Mouse (Mus musculus) urinary bladder, postnatal 0 days (tissue): ENCODE measurements around the gene Man2a2. TPM values are rescaled to one million over a fixed set of nuclear protein-coding genes. Genes with fewer than 3 reads are reported as not detected.

Source experiments
- polyA plus RNA-seq: library from polyadenylated mRNA; unstranded; fragments of >200 nt; fragmentation: Nextera tagmentation; extraction: Ambion mirVana; gene quantifications from 2 replicates; pipeline ENCODE4 v1.2.1, GENCODE M21; 2015

The Man2a2 gene
- polyA plus RNA-seq = 9.3 and 9.4 TPM in 2 replicates

DNA sequence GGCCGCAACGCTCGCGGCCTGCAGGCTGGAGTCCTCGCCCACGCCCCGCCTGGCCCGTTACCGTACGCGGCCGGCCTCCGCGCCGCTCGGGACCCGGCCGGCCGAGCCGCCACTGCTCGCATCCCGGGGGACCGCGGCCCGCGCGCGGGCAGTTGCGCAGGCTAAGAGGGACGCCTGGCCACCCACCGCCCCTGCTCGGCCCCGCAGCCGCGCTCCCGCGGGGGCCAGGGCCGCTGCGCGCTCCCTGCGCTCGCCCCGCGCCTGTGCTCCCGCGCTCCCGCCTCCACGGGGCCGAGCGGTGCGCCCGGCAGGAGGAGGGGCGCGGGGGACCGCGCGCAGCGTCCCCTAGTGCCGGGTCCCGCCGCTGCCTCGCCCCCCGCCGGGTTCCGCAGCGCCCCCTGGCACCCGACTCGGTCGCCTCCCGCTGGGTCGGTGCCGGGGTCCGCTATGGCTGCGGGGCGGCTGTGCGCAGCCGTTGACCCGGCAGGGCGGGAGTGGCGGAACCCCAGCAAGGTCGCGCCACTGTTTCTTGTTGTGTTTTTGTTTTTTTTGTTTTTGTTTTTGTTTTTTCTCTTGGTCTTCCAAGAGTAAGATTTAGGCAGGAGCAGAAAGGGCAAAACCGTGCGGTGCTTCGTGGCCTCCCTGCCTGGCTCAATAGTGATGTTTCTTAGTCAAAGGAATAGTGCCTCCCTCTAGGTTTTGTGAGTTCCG is at the start of gene Man2a2:
Man2a2 (minus strand) TSS at position 335 of the 711 bp plus-strand sequence.

DNA sequence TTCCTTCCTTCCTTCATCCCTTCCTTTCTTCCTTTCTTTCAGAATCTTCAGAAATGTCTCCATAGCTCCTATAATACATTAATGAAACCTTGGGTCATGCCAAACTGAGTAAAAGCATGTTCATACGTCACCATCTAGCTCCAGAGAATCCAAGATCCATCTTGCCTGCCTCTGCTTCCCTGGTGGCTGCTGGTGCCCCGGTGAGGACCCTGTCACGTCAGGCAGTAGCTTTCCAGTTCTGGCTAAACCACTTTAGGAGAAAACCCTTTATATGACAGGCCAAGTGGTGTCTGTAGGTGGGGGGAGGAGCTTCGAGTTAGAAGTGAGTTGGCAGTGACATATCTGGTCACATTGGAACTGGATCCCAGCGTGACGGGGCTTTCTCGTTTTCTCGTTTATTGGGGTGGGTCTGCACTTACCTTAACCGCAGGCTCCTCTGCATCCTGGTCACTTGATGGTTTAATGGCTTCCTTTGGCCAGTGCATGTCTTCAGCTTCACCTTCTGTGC is 34.1 kb upstream of the Man2a2 start, which contains the start of gene Furin:
Furin (minus strand) TSS at position 249 of the 508 bp plus-strand sequence.

GRCm38 (mm10) chr7:80387633-80388543 is 16.7 kb upstream of the Man2a2 start, which contains the start of gene Fes:
TSS of gene Fes (minus strand) at chr7:80387946.

DNA sequence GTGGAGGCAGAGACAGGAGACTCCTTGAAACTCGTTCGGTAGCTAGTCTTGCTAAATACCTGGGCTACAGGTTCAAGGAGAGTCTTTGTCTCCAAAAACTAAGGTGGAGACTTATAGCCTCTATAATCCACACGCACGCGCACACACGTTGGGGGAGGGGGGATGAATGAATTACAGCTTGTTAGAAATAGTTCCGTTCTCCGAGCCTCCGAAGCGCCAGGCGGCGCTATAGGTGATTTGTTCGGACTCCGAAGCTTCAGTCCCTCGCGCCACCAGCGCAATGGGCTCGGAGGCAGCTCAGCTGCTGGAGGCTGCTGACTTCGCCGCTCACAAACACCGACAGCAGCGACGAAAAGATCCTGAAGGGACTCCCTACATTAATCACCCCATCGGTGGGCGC is 28.3 kb downstream of the Man2a2 start, which contains the start of gene Hddc3:
Hddc3 (plus strand) TSS at position 247 of the 400 bp plus-strand sequence.

GRCm38 (mm10) chr7:80340793-80341192 is 30.4 kb downstream of the Man2a2 start, which contains the start of gene Unc45a:
TSS of gene Unc45a (minus strand) at chr7:80341005.

DNA sequence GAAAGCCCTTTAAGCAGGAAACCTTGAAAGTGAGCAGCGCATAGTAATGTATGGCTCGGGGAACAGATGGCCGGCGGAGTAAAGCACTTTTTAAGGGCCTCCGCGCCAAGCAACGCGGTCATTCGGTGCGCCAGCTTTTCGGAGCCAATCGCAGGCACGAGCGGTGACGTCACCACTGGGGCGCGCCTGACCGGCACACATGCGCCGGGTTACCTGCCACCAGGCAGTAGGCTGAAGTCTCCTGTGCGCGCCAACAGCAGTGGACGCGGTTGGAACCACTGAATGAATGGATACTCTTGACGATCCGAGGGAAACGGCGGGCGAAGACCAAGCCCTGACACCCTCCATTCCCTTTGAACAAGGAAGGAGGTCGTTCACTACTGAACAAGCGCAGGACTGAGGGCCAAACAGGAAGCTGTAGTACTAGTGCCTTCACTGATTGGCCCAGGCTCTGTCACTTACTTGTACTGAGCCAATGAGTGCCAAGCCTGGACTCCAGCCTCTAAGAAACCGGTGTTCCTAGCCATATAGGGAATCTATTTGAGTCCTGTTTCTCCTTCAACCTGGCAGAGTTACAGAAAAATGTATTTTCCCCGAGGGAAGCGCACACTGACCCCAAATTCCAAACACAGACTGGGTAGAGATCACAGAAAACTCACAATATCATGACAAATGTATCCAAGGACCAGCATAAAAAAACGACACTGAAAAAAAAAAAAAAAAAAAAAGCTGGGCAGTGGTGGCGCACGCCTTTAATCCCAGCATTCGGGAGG is 46.9 kb downstream of the Man2a2 start, which contains the start of gene Rccd1:
Rccd1 (minus strand) TSS at position 412 of the 773 bp plus-strand sequence.

Other genes starting within 250 kb of the Man2a2 start
- 10.3 and 11.3 TPM in 2 replicates for gene Sema4b, start 184.5 kb downstream of the Man2a2 start, polyA plus RNA-seq
- 60.7 and 74.1 TPM in 2 replicates for gene Cib1, start 138.6 kb downstream of the Man2a2 start, polyA plus RNA-seq
- gene Gdpgp1, start 138.5 kb downstream of the Man2a2 start, polyA plus RNA-seq = 2.4 and 2.6 TPM in 2 replicates
- gene Ttll13, start 125.0 kb downstream of the Man2a2 start, polyA plus RNA-seq = 0.62 and 0.76 TPM in 2 replicates
- gene Ngrn, start 110.2 kb downstream of the Man2a2 start, polyA plus RNA-seq = 27.4 and 29.3 TPM in 2 replicates
- 5.8 and 7.0 TPM in 2 replicates for gene Vps33b, start 101.7 kb downstream of the Man2a2 start, polyA plus RNA-seq
- gene Prc1, start 76.9 kb downstream of the Man2a2 start, polyA plus RNA-seq = 25.5 and 45.7 TPM in 2 replicates
- 6.3 and 8.3 TPM in 2 replicates for gene Rccd1, start 46.9 kb downstream of the Man2a2 start, polyA plus RNA-seq
- gene Unc45a, start 30.4 kb downstream of the Man2a2 start, polyA plus RNA-seq = 46.3 and 54.8 TPM in 2 replicates
- gene Hddc3, start 28.3 kb downstream of the Man2a2 start, polyA plus RNA-seq = 9.3 and 10.6 TPM in 2 replicates
- gene Fes, start 16.6 kb upstream of the Man2a2 start, polyA plus RNA-seq = 7.8 and 10.7 TPM in 2 replicates
- gene Furin, start 34.1 kb upstream of the Man2a2 start, polyA plus RNA-seq = 14.8 and 15.7 TPM in 2 replicates
- gene Blm, start 163.7 kb upstream of the Man2a2 start, polyA plus RNA-seq = 3.4 and 4.5 TPM in 2 replicates